Mouse (Mus musculus) heart, postnatal 14 days (tissue): Measurements from ENCODE around the gene Rnf6. TPM values are rescaled to one million over a fixed set of nuclear protein-coding genes. Genes with fewer than 3 reads are reported as not detected.
"Not testable (repeated sequence)": the region's sequence is repeated elsewhere in the genome, so short reads cannot be mapped to it uniquely, and the experiment has no call there.

Experiments used
- DNase-seq, 2 experiments: peaks; one replicate each; pipeline ENCODE4 v3.0.0; 2021 to 2022
- intact Hi-C: fragments of 180-260 bp; cut with DNase I; formaldehyde crosslinking; loops from one replicate; pipeline ENCODE4 v1.15.1; 2025
- total RNA-seq, 2 experiments: library from RNA; stranded (reverse); gene quantifications; 2 replicates each; pipeline ENCODE4 v1.2.3; 2021

The Rnf6 gene
- total RNA-seq, 2 experiments from 2014 or later = 42.1 to 42.3 TPM

DNA sequence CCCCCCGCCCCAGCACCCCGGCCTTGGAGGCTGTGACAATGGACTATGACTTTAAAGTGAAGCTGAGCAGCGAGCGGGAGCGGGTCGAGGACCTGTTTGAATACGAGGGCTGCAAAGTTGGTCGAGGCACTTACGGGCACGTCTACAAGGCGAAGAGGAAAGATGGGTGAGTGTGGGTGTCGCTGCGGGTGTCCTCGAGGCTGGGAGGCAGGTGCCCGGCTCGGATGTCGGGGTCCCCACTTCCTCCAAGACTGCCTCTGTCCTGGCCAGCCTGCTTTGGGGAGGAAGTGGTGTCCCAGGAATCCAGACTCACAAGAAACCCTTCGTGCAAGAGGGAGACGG lies 10.3 kb upstream of the Rnf6 start:
- DNase-seq = no peak
- intact Hi-C loops = loop anchor here (10.0 kb wide), 1 partner anchor 53 kb away; no protein-coding TSS in a partner anchor

DNA sequence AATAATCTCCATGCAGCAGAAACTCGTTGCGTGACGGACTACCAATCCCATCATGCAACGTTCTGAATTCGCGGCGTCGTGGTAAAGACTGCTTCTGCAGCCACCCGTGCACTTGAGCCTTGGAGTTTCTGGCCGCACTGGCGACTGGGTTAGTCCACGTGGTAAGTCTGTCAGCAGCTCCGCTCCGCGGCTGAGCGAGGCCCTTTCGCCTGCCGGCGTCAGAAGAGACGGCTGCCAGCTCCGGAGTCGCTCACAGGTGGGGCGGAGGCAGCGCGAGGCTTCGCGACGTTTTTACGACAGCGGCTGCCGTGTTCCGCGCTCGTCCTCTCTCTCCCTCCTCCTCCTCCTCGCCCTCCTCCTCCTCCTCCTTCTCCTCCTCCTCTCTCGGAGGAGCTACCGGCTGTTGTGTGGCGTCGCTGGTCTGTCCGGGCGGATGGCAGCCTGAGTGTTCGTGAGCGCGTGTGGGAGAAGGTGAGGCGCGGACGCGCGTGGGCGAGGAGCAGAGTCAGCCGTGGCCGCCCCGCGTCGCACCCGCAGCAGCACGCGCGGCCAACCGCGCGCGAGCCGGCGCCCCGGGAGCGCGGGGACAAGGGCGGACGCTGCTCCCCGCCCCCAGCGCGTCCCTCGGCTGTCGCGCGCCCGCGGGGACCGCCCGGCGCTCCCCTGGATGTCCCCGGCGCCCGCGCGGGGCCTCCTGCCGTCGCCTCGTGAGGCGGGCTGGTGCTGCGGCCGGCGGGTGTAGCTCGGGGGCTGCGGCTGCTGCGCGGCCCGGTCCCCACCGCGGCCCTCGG lies 9.7 kb upstream of the Rnf6 start, which contains the start of gene Cdk8:
Gene Cdk8, plus strand, starts transcription at position 367 of the 791 bp plus-strand sequence.
- intact Hi-C loops = loop anchor here (10.0 kb wide), 1 partner anchor 54 kb away; no protein-coding TSS in a partner anchor

DNA sequence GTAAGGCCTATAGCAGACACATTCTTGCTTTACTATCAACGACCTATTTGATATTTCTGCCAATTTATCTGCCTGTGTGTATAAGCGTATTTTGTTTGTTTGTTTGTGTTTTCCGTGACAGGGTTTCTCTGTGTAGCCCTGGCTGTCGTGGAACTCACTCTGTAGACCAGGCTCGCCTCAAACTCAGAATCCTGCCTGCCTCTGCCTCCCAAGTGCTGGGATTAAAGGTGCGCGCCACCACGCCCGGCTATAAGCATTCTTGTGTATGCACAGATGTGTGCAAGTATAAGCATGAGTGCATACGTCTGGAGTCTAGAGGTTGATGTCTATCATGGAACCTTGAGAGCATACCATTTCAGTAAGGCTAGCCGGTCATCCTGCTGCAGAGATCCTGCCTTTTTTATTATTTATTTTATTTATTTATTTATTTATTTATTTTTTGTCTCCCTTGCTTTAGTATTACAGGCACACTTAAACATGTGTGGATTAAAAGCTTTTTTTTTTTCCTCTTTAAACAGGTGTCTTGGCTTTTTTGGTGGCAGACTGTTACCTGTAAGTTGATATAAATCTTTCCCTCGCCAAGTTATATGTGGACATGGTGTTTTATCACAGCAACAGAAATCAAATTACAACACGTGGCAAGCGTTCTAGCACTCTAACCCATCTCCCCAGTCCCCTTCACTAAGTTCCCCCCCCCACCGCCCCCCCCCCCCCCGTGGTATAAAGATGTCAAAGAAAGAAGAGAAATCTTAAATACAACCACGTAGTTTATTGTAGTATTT lies 8.7 kb upstream of the Rnf6 start:
- intact Hi-C loops = loop anchor here (10.0 kb wide), 1 partner anchor 55 kb away; no protein-coding TSS in a partner anchor
- DNase-seq = no peak

More for the DNA sequence above, 9.7 kb upstream of the Rnf6 start, which contains the start of gene Cdk8:
- DNase-seq = peak; percentile 92 to 93

DNA sequence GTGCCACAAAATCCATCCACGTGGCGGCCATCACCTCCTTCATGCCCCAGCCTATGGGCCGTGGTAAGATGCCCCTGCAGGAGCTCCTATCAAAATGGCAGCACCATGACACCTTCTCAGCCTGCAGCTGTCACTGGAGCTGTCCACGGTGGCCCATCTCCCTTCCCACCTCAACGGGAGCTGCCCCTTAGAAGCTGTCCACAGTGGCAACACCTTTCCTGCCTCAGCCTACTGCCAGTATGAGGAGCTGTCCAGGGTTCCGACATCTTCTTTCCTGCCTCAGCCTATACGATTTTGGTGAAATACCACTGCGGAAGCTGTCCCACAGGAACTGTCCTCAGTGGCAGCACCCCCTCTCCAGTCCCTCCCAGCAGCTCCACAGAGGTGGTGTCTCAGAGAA lies 6.1 kb upstream of the Rnf6 start:
- no peak for DNase-seq
- intact Hi-C loops = no loop called here

DNA sequence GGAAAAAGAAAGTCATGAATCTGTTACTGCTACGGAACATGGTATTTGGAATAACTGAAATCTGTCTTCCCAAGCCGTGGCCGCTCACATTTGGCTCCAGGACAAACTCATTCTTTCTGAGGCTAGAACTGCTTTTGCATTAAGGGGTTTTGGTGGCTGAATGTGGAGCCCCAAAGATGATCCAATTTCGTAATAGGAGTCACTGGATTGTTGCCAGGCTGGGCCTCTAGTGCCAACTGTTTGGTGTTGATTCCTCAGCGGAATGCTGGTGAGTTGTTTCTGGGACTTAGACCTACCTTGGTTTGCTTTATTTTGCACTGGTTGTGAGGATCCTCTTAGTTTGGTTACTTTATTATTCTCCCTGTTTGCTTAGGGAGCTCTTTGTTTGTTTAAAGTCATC lies 2.4 kb upstream of the Rnf6 start:
- DNase-seq = no peak
- intact Hi-C loops = no loop called here

DNA sequence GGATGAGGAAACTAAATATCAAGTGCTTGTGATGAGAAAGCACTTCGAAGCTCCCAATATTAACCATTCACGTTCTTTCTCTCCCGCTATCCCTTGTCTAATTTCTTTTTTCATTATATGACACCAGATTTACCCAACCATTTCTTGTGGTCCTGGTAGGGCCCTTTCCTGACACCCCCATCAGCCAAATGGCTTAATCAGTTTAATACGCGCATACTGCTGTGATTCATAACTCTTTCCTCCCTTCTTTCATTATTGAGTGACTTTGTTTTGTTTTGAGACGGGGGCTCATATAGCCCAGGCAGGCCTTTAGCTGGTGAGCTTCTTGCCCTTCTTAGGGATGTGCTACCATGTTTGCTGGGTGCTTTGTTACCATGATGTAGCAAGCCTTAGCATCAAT lies 367 bp upstream of the Rnf6 start:
- DNase-seq = no peak
- intact Hi-C loops = no loop called here

DNA sequence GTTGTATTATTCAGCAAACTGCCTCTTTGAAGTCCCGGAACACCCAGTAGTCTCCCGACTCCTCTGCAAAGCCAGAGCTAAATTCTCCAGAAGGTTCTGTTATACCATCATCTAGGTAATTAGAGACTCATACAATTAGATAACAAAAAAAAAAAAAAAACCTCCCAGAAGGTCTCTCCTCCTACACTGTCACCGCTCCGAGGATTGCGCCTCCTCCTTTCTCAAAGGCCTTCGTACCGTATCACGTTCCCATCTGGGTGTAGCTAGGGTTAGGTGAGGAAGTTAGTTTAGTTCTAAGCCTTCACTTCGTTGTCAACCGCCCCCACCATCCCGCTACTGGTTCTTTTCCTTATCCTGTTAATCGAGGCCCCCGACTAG lies 865 bp downstream of the Rnf6 start:
- intact Hi-C loops = no loop called here
- DNase-seq = no peak

DNA sequence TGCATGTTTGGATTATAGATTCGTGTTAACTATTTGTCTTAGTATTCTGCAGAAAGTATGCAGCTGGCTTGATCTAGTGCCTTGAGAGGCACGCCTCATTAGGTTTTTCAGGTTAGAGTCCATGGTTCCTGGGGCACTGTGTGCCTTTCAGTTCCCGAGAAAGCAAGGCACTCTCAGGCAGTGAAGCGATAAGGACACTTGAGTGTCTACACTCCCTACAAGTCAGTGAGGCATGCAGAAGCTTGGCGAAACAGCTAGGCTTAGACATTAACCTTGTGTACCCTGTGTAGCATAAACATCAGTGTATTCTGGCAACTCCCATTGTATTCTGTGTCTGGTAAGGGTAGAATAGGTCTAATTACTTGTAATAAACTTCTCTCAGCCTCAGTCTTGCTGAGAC lies 15.8 kb downstream of the Rnf6 start:
- intact Hi-C loops = no loop called here
- DNase-seq = no peak

DNA sequence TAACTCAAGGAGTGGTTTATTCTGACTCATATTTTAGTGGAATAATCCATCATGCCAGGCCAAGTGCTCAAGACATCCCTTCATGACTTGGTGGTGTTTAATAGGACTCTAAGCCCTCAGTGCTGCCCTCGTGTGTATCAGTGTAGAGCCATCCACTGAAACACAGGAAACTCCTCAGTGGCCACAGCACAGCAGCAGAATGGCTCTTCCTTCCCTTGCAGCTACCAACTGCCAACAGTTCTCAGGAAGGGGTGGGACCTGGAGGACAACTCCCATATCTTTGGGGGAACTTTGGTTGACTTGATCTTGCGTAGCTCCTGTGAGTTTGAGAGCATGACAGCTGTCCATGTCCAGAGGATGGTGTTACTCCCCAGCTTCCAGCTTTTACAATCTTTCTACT lies 17.4 kb downstream of the Rnf6 start:
- no peak for DNase-seq
- intact Hi-C loops = no loop called here

DNA sequence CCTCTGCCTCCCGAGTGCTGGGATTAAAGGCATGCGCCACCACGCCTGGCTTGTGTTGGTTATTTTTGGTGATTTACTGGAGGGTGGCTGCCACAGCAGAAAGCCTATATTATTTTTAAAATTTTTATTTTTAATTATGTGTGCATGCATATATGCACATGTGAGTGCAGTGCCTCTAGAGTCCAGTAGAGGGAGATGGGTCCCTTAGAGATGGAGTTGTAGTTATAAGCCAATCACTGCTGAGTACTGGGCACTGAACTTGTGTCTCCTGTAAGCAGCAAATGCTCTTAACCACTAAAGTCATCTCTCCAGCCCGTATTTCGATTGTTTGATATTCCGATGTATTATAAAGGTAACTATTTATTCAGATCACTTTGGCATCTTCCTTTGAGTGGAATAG lies 20.8 kb downstream of the Rnf6 start:
- intact Hi-C loops = no loop called here

DNA sequence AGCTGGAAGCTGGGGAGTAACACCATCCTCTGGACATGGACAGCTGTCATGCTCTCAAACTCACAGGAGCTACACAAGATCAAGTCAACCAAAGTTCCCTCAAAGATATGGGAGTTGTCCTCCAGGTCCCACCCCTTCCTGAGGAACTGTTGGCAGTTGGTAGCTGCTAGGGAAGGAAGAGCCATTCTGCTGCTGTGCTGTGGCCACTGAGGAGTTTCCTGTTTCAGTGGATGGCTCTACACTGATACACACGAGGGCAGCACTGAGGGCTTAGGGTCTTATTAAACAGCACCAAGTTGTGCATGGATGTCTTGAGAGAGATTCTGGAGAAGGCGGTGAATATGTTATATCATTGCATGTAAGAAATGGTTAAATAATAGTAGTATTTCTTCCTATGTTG lies 21.8 kb downstream of the Rnf6 start:
- intact Hi-C loops = loop anchor here (10.0 kb wide), 1 partner anchor 275 kb away; no protein-coding TSS in a partner anchor
- no peak for DNase-seq

More for the DNA sequence above, 20.8 kb downstream of the Rnf6 start:
- no peak for DNase-seq

DNA sequence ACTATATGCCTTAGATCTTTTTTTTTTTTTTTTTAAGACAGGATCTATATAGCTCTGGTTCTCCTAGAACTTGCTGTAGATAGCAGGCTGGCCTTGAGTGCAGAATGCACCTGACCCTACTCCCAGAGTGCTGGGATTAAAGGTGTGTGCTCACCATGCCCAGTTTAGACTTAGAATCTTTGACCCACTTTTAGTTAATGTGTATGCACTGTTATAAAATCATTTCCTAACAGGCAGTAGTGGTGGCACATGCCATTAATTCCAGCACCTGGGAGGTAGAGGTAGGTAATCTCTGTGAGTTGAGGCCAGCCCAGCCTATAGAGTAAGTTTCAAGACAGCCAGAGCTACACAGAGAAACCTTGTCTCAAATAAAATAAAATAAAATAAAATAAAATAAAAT lies 22.3 kb downstream of the Rnf6 start:
- intact Hi-C loops = loop anchor here (10.0 kb wide), 1 partner anchor 276 kb away; no protein-coding TSS in a partner anchor
- DNase-seq = no peak

DNA sequence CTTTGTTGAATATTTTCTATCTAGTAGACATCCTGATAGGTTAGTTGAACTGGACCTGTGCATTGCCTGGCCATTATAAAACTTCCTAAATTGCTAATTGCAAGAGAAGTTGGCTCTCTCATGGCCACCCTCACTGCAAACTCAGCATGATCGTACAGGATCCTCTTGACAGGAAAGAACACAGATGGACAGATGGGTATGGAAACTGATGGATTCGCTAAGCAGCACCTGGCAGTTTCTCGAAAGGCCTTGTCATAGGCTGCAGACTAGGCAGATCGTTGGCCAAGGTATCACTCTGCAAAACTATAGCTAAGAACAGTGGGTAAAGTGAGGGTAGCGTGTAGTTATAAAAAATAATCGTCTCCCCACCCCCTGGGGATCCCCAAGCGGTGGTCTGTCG lies 28.0 kb downstream of the Rnf6 start:
- DNase-seq = no peak
- intact Hi-C loops = loop anchor here (10.0 kb wide), 1 partner anchor 281 kb away; no protein-coding TSS in a partner anchor

DNA sequence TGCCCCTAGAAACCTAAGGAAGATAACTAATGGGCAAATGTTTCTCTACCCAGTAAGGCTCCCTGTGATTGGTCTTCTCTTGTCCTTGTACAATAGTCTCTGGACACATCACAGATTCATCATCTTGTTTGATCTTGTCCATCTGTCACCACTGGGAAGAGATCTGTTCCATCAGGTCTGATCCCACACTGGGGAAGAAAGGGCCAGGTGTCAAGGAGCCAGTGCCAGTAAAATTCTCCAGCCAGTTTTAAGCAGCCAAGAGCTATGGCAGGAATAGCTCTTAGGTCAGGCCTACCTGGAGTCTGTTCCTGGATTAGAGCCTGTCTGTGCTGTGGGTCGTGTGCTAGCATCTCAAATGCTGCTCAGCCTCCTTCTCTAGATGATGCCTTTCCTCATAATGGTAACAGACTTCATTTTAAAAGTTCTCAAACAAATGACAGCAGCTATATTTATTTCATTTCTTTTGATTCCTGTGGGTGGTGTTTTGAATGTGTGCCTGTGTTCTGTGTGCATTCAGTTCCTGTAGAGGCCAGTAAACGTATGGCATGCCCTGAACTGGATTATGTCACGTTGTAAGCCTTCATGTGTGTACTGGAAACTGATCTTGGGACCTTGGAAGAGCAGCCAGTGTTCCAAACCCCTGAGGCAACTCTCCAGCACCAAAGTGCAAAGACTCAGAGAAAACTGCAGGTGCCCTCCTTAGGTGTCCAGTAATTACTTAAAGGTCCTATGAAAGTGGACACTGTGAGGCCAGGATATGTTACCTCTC lies 30.7 kb downstream of the Rnf6 start:
- intact Hi-C loops = loop anchor here (10.0 kb wide), 1 partner anchor 284 kb away; no protein-coding TSS in a partner anchor
- no peak for DNase-seq

DNA sequence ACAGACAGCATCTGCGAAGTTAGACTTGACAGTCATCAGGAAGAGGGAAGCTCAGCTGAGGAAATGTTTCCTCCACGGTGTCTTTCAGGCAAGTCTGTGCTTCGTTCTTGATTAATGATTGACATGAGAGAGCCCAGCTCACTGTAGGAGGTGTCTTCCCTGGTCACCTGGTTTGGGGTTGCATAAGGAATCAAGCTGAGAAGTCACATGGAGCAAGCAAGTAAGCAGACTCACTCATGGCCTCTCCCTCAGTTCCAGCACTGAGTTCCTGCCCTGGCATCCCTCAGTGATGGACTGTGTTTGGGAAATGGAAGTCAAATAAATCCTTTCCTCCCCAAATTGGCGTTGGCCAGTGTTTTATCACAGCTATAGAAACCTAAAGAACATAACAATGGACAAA lies 31.3 kb downstream of the Rnf6 start:
- intact Hi-C loops = loop anchor here (10.0 kb wide), 1 partner anchor 285 kb away; no protein-coding TSS in a partner anchor
- no peak for DNase-seq

DNA sequence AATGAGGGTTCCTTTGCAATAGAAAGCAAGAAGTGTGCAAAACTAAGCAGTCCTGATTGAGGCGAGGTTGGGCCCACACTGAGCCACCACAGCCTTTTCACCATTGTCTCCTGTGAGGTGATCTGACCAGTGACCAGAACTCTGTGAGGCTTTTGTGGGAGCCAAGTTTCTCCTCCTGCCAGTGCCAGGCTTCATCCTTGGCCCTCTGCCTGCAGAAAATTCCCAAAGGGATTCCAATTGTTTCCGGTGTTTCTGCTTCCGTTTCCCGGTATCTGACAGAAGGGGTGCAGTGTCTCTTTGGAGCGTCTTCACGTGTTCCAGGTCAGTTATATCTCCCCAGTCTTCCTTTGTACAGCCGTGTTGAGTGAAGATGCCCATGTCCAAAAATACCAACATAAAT lies 32.6 kb downstream of the Rnf6 start:
- no peak for DNase-seq
- intact Hi-C loops = loop anchor here (1.0 kb wide), 1 partner anchor 115 kb away; no protein-coding TSS in a partner anchor

DNA sequence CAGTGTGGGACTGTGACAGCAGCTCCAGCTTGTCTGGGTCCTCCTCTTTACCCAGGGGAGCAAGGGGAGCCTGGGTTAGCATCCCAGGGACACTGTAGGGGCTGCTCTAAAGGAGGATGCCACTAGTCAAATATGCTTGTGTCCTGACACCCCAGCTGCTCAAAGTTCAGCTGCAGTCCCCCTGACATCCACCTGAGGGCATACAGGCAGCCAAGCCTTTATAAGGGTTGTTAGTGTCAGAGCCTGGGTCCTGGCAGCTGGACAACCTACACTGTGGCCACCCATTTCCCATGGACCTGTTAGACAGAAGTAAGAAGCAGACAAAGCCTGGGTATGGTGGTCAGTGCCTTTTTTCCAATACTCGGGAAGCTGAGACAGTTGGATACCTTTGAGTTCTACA lies 33.2 kb downstream of the Rnf6 start:
- intact Hi-C loops = loop anchor here (1.0 kb wide), 1 partner anchor 115 kb away; no protein-coding TSS in a partner anchor
- no peak for DNase-seq

DNA sequence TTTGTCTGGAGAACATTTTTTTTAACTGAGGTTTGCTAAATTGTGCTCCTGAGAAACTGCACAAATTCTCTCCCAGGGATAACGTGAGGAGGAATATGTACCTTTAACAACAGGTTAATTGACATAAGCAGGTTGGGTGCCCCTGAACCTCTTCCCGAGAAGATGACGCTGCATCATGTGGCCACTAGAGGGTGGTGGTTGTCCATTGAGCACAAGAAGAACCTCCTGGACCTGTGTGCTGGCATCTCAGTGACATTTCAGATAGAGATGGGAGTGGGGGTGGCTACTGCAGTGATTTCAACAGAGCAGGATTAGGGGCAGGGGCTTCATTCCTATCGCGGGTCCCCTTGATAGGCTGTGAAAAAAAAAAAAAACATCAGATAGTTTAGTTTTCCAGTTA lies 33.9 kb downstream of the Rnf6 start:
- DNase-seq = peak; percentile 63 to 73
- intact Hi-C loops = not testable (repeated sequence)

DNA sequence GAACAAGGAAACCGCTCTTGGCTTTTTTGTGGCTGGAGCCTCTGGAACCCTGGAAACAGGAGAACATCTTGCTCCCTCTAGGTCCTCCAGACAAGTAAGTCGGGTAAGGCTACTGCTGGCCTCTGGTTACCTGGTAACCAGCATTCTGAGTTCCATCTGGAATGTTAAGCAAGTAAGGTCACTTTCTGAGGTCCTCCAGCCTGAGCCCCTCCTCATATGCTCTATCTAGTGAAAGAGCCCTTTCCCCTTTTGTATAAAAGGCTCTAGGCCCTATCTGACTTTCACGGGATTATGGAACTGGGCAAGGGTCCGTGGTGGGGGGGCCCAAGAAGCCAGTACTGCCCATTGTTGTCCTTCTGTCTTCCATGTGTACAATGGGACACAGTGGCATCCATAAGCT lies 36.2 kb downstream of the Rnf6 start, which contains the start of gene 1700001J03Rik:
Gene 1700001J03Rik, minus strand, starts transcription at position 101 of the 400 bp plus-strand sequence.
- intact Hi-C loops, DNase-seq: not testable (repeated sequence)

DNA sequence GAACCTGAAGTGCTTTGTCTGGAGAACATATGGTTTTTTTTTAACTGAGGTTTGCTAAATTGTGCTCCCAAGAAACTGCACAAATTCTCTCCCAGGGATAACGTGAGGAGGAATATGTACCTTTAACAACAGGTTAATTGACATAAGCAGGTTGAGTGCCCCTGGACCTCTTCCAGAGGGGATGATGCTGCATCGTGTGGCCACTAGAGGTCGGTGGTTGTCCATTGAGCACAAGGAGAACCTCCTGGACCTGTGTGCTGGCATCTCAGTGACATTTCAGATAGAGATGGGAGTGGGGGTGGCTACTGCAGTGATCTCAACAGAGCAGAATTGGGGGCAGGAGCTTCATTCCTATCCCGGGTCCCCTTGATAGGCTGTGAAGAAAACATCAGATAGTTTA lies 48.6 kb downstream of the Rnf6 start:
- intact Hi-C loops = not testable (repeated sequence)
- peak in 1 of 2 experiments; percentile 15 for DNase-seq
